Mouse (Mus musculus) adrenal gland (tissue): ENCODE measurements around the gene Mast3.

Experiments used
- intact Hi-C: fragments of 180-260 bp; cut with DNase I; formaldehyde crosslinking; loops from one replicate; pipeline ENCODE4 v1.15.1; 2025

Mast3 gene

DNA sequence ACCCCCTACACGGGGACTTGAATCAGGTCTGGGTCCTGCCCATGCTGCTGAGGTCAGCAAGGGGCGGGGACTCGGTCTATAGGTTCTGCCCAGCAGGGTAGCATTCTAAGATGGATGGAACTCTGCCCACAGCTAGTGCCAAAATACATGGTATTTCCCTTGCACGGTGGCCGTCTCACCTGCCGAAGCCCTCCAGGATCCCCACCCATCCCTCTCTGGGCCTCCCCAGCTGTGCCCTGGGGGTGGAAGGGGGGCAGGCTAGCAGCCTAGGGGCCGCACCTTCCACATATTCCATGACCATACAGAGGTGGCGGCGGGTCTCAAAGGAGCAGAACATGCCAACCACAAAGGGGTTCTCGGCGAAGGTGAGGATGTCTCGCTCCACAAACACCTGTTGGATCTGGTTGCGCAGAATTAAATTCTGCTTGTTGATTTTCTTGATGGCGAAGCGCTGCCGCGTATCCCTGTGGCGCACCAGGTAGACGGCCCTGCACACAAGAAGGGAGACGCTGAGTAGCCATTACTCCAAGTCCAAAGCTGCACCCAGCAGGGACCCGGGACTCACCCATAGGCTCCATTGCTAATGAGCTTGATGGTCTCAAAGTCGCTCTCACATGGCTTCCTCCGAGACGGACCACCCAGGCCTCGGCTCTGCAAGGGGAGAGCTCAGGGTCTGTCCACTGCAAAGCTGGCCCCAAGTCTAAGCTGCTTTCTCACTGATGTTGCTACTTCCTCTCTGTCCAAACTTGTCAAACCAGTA lies 18.4 kb downstream of the Mast3 start:
- intact Hi-C loops: no loop called here

DNA sequence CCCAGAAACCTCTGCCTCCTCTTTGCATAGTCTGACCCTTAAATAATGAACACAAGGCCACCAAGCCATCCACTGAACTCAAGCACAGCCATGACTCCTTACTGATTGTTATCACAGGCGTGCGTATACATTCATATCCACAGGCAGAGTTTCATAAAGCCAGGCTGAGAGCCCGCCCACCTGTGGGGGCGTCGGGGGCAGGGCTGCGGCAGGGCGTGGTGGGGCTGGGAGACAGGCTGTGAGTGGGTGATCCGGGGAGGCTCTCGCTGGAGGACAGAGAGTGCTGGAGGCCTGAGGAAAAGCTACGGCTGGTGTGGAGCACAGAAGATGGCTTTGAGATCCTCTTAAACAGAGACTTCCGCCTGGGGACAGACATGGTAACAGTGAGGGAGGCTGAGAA lies 24.8 kb downstream of the Mast3 start:
- intact Hi-C loops: no loop called here

DNA sequence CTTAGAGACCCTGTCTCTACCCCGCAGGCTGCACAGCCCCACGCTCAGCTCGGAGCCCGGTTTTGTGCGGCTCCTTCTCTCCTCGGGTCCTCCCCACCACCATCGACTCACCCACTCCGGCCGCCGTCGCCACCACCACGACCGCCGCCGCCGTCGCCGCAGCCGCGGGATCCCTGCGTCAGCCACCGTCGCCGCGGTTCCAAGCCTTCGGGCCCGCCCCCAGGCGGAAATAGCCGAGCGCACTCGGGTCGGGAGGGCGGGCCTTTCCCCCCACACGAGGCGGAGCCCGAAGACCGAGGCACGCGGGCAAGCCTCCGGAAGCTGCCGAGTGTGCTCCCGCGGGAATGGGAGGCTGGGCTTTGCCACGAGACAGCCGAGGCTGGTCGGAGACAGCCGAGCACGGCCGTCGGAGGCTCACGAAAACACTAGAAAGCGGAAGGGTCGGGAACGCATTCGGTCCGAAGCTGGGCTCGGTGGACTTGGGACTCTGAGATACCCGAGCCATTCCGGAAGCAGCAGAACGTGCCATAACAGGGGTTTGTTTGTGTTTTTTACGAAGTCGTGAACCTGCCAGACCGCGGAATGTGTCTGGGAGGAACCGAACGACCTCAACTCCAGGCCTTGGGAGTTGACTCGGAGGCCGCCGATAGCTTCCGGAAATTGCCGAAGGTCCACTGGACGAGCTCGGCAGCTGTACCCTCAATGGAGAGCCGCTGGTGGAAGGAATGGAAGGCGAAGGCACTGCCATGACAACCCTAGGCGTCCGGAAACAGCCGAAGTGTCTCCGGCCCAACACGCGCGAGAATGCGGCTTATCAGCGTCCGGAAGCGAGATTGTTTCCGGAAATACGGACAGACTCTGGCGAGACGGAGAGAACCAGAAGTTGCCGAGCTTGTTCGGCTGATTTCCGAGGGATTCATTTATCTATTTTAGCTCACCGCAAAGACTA lies 28.1 kb downstream of the Mast3 start, which contains the start of gene Pik3r2:
Gene Pik3r2 (minus strand): TSS at position 218 of the 949 bp plus-strand sequence.
- intact Hi-C loops: no loop called here

DNA sequence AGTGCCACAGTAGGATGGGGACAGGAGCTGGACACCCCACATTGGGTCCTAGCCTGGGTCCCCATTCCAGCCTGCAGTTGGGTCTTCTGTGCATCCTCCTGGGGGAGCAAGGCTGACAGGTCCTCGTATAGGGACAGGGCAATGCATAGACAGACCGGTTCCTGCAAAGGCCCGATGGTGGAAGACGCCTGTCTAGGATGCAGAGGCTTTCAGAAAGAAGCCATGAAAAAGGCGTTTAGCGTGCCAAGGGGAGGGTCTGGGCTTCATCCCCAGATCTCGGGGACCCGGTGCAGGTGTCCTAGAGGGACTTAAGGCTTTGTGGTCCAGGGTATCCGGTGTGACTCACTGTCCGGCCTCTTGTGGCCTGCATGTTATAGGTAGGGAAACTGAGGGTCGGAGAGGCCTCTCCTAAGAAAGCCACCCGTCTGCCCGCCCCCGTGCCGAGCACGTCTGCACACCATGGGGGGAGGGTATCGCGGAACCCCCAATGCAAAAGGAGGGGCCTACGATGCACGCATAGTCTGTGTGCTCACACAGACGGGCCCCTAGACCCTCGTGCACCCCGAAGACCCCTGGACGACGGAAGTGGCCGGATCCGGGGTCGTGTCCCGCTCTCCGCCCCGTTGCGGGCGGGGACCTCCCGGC lies 28.9 kb downstream of the Mast3 start:
- intact Hi-C loops: no loop called here

DNA sequence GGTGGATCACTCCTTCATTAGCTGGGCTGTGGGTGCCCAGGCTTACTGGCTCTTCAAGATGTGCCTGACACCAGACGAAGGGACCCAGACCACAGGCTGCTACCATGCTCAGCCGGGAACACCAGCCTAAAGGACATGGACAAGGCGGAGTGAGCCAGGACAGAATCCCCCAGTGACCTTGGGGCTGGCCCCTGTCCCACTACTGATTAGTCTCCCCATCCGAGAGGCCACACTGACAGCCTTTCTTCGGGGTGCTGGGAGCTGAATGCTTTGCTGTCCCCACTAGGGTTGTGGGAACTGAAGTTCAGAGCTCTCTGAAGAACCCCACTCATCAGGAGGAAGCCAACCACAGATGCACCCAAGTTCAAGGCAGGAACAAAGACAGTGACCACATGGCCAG lies 29.6 kb downstream of the Mast3 start:
- intact Hi-C loops: no loop called here

DNA sequence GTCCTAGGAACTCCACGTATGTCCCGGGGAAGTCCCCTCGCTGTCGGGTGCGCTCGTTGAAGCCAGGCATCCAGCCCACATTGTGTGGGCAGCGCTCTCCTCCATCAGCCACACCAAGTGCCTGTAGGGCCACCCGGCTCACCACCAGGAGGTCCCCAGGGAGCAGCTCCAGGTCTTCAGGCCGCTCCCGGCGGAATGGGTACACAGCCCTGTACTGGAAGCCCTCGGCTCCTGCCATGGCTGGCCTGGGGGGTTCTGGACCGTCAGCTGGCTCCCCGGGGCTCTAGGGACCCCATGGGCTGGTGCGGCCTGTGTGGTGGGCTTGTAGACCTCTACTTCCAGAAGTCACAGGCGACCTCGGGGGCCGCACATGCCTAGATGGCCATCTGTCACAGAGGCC lies 30.1 kb downstream of the Mast3 start:
- intact Hi-C loops: no loop called here

DNA sequence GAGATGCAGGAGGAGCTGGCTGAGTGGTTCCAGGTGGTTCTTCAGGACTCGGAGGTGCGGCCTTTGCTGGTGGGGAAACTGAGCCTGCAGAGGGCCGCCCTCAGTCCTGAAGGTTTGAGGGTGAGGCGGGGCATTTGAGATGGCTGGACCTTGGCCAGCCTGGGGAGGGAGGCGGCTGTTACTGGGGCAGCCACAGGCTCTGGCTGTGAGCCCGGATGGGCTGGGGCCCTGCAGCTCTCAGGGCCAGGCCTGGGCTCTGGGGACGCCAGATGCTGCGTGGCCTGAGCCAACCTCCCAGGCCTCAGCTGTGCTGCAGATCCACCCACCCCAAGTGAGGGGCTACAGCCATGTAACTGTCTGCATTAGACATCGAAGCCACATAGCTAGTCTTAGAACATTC lies 31.0 kb downstream of the Mast3 start:
- intact Hi-C loops: no loop called here

DNA sequence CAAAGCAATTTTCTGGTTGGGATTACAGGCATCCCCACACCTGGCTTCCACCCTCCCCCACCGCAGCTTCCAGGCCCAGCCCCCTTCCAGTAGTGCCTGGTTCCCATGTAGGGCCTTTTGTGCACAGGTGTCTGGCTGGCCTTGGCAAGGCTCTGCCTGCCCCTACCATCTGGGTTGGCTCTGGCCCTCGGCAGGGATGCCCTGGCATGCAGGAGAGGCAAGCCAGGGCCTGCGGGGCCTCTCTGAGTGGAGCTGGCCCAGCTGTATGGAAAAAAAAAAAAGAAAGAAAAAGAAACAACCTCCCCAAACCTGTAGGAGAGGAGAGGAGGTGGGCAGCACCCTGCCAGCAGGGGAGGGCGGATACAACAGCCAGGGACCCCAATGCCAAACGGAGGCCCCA lies 31.4 kb downstream of the Mast3 start:
- intact Hi-C loops: no loop called here

DNA sequence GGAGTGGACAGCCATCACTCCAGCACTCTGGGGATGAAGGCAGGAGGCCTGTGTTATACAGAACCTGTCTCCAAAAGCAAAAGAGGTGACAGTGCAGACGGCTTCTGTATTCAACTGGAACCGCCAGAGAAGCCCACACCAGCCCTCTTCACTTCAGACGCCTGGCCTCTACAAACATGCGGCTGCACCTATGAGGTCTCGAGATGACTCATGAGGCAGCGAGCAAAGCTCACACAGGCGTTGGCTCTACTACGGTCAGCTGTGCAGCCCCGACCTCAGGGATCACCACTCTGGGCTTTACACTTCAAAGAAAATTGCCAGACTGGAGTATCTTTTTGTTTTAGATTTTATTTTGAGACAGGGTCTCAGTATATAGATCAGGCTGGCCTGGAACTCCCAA lies 32.0 kb downstream of the Mast3 start:
- intact Hi-C loops: no loop called here

DNA sequence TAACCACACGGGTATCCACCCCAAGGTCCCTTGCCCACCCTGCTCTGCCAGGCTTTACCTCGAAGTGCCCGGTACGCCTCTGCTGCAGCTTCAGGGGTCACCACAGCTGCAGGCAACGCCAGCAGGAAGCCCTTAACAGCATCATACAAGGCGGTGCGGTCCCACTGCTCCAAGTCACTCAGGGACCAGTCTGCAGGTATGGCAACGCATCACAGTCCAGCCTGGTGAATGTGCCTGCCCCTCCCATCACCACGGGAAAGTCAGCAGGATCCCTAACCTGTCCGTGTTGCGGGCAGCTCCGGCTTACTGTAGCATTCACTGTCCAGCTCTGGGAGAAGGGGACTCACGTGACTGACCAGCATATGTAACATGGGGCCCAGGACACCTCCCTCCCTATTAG lies 32.8 kb downstream of the Mast3 start:
- intact Hi-C loops: no loop called here

DNA sequence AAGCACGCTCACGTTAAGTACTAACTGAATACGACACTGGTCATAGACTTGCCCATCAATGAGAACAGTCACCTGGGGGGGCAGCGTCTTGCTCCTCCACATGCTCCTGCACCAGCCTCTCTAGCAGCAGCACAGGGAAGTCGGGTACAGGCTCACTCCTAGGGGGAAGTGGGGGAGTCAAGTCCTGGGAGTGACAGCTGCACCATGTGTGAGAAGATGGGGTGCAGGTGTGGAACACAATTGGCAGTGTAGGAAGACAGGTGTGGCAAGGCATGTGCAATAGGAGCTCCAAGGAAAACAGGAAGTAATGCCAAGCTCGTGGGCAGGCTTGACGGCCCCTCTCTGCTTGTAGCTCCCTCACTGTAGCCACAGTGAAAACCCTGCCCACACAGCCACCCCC lies 33.6 kb downstream of the Mast3 start:
- intact Hi-C loops: no loop called here

DNA sequence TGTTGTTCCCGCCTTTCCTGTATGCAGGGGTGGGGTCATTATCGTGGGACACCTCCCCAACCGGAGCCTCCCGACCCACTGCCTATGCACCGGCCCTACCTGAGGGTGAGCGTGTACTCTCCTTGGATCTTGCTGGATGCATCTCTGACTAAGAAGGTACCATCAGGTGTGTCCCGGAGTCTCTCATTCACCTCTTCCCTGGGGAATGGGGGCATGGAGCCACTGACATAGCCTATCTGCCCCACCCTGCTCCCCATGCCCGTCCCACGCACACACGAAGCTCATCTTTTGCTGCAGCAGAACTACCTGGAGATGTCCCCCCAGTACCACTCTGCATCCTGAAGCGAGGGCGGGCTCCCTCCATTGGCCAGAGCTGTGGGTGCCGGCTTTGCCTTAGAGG lies 34.1 kb downstream of the Mast3 start:
- intact Hi-C loops: no loop called here

DNA sequence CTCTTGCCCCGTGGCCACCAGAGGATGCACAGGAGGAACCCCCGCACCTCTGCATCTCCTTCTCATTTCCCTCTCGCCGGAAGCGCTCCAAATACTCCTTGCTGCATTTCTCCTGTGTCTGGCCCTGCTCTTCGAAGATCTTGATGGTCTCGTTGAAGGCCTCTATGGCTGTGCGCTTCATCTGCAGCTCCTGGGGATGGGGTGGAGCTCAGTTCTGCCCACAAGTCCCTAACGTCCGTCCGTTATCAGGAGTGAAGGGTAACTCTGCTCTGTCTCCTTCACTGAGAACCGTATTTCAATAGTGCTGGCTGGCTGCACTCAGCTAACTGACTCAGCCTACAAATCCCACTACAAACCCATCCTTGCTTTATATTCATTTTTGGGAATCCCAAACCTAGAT lies 35.0 kb downstream of the Mast3 start:
- intact Hi-C loops: no loop called here

DNA sequence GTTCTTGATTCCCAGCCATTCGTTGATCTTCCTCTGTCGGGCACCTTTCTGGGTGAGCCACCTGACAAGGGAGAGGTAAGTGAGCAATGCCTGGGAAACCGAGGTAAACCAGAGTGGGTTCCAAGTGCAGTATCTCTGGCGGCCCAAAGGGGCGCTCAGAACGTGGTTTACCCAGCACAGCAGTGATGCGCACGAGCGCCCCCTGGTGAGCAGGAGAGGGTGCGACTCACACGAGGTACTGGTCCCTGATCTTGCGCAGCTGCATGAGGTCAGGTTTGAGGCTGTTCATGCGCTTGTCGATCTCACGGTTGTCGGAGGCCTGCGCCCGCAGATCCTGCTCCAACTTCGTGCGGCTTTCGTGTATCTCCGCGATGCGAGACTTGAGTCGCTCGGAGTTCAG lies 35.5 kb downstream of the Mast3 start:
- intact Hi-C loops: no loop called here

DNA sequence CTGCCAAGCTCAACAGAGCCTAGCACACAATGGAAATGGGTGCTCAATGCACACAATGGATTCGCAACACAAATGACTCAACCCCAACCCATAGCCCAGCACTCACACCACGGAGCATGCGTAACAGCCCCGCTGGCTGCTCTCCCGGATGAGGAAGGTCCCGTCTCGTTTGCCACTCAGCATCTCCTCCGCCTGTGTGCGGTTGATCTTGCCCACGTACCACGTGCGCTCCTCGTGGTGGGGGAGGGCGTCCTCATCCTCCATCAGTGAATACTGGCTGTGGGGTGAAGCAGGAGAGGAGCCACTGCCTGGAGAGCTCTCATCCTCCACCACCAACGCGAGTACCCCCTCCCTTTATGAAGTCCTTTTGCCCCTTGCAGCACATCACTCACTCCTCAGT lies 35.9 kb downstream of the Mast3 start:
- intact Hi-C loops: no loop called here

DNA sequence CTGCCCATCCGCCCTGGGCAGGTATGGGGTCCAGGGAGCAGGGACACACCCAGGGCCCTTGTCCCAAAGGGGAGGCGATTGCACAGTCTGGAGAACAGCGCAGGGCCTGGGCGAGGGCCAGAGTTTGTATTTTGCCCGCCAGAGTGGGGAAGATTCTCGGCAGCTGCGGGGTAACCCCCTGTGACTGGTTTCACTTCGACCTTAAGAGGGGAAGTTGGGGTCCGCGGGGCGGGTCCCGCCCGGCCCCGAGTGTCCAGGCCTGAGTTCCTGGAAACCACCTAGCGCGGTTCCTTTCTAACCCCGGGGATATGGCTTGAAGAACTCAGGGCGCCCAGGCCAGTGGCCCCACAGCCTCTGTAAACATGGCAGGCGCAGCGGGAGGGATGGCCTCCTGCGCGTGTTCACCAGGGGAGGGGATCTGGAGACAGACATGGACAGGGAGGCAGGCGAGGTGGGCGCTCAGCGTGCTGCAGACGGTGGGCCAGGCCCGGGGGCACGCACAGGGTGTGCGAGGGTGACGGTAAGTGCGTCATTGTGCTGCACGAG lies 36.5 kb downstream of the Mast3 start:
- intact Hi-C loops: no loop called here

DNA sequence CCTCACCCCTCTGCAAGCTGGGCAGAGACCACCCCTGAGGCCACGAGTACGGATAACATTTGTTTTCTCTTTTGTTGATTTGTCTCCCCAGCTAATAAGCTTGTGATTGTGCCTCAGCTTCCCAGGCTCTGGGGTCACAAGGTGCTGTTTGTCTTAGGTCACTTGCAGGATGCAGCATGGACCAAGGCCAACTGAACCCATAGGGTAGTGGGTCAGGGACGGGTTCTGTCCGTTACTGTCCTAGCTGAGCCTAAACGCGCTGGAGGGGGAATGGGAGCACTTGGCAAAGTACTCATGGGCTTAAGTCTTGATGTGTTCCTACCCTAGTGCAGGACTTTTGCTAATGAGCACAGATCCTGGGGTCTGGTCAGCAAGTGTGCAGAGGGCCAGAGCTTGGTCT lies 37.4 kb downstream of the Mast3 start:
- intact Hi-C loops: no loop called here

DNA sequence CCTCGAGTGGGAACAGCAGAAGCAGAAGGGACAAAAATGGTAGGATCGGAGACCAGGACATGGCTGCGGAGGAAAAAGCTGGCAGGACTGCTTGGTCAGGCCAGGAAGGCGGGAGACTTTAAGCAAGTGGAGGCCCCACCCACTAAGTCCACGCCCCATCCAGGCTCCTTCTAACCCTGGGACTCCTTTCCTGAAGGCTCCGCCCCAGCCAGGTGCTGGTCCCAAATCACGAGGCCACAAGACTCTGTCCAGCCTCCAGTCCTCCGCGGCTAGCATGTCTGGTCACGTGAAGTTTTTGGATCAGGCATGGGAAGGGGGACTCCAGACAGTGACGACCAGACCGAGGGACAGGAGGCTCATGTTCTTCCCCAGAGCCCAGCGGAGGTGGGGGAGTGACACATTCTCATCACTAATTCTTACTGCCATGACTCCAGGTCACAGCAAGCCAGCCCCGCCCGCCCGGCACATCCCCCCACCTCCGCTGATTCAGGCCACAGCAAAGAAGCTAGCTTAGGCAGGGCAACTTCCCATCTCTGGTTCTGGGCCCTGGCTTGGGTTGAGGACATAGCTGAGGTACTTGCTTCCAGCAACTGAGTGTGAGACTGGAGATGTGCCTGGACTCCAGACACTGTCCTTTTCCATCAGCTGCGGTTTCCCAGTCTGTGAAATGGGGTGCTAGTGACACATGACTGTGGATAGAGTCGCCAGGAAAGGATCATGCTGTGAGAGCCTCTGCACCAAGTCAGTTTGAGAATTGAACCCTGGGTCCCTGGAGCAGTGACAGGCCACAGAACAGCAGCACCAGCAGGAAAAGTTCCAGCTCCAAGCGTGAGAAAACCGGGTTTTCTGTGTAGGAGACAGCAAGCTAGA lies 38.0 kb downstream of the Mast3 start:
- intact Hi-C loops: no loop called here

DNA sequence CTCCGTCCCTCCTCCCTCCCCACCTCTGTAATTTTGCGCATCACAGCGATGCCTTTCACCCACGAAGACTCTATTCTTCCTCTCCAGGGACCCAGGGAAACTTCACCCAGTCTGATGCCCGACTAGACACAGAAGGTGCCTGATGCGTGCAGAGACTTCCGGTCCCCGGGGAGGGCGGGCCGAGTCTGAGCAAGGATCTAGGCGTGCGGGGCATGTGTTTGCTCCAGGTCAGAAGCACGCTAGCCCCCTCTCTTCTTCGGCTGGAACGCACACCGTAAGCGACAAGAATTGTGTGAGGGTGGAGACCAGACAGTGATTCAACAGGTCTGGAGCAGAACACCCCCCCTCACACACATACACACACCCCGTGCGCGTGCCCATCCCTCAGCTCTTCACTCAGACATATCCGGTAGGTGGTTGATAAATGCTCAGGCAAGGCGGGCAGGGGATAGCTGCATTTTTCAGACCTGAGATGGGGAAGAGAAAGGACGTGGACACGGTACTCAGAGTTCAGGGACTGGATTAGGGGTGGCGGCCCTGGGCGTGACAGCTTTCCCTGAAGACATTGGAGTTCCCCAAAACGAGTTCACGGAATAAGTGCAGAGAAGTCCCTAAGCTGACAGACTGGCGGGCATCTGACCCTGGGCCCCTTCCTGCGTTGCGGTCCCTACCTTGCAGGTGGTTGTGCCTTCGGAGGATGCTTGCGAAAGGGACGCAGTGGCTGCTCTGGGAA lies 38.9 kb downstream of the Mast3 start:
- intact Hi-C loops: no loop called here

DNA sequence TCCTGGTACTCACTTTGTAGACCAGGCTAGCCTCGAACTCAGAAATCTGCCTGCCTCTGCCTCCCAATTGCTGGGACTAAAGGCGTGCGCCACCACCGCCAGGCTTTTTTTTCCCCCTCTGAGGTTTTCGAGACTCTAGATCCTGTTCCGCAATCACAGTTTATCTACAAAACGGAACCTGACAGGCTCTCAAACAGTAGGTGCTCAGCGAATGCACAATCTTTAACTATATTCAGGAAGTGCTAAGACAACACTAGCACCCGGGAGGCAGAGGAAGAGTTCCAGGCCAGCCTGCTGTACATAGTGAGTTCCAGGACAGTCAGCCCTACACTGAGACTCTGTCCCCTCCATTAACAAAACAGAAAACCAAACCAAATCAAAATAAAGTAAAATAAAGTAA lies 39.5 kb downstream of the Mast3 start:
- intact Hi-C loops: no loop called here
